Mouse (Mus musculus) limb, embryonic 14.5 days (tissue): ENCODE results near the gene Prex1. TPM values are rescaled to one million over a fixed set of nuclear protein-coding genes. Genes with fewer than 3 reads are reported as not detected.

ENCODE experiments used
- ATAC-seq: fragments of 200-750 bp; cut with Nextera tagmentation; 2 replicates; pipeline ENCODE4 v1.8.0; 2017; ENCODE audit warnings: low read depth, moderate number of reproducible peaks, moderate TSS enrichment; ENCODE audit not compliant: low FRiP score
- DNase-seq: peaks from one replicate; pipeline ENCODE4 v3.0.0-alpha.2; 2015; ENCODE audit warnings: low spot score
- H3K27ac ChIP-seq: fragments of 300-500 bp; sonication (generic); replicated peaks from 2 replicates; pipeline ENCODE4 v1.5.1; 2014; ENCODE audit warnings: low read depth, mild to moderate bottlenecking, low read length, moderate library complexity, mixed read lengths
- H3K27me3 ChIP-seq: fragments of 300-500 bp; sonication (generic); 2 replicates; pipeline ENCODE4 v1.6.1; 2014; ENCODE audit warnings: low read length, mixed read lengths; ENCODE audit not compliant: control insufficient read depth, insufficient read depth
- H3K36me3 ChIP-seq: fragments of 300-500 bp; sonication (generic); 2 replicates; pipeline ENCODE4 v1.6.1; 2014; ENCODE audit warnings: mild to moderate bottlenecking, low read length, moderate library complexity, mixed read lengths; ENCODE audit not compliant: control insufficient read depth, insufficient read depth
- H3K4me1 ChIP-seq: fragments of 300-500 bp; sonication (generic); 2 replicates; pipeline ENCODE4 v1.6.1; 2014; ENCODE audit warnings: antibody characterized with exemption, low read length, mixed read lengths; ENCODE audit not compliant: control insufficient read depth, insufficient read depth
- H3K4me2 ChIP-seq: fragments of 300-500 bp; sonication (generic); replicated peaks from 2 replicates; pipeline ENCODE4 v1.6.1; 2014; ENCODE audit warnings: low read depth, mild to moderate bottlenecking, low read length, moderate library complexity; ENCODE audit not compliant: severe bottlenecking
- H3K4me3 ChIP-seq: fragments of 300-500 bp; sonication (generic); replicated peaks from 2 replicates; pipeline ENCODE4 v1.5.1; 2014; ENCODE audit warnings: low read length
- H3K9ac ChIP-seq: fragments of 300-500 bp; sonication (generic); 2 replicates; pipeline ENCODE4 v1.6.1; 2014; ENCODE audit warnings: mild to moderate bottlenecking, low read depth, low read length, moderate library complexity; ENCODE audit not compliant: severe bottlenecking
- H3K9me3 ChIP-seq: fragments of 300-500 bp; sonication (generic); 2 replicates; pipeline ENCODE4 v1.6.1; 2016; ENCODE audit warnings: low read length; ENCODE audit not compliant: control insufficient read depth
- POLR2A ChIP-seq: fragments of 200-500 bp; IDR thresholded peaks from 2 replicates; pipeline ENCODE4 v1.8.0; 2012; ENCODE audit warnings: inconsistent platforms, mild to moderate bottlenecking, moderate library complexity, borderline replicate concordance; ENCODE audit not compliant: insufficient read depth, insufficient read length; ENCODE audit errors: extremely low read depth
- WGBS: fragments of 180-500 bp; shearing (Covaris S2); extraction: QIAGEN DNeasy Blood & Tissue Kit; methylation state at CpG from one replicate; pipeline ENCODE4 v1.1.7; 2014; 5-methylcytosine and 5-hydroxymethylcytosine counted together
- polyA plus RNA-seq, 2 experiments: library from polyadenylated mRNA; depleted of rRNA in 1 of 2; stranded (reverse) in 1 of 2; unstranded in 1 of 2; fragments of >200 nt; fragmentation: Nextera tagmentation in 1 of 2; extraction: Ambion mirVana in 1 of 2; gene quantifications; 2 replicates each; pipeline versions ENCODE4 v1.2.1 to v1.2.3; 2012 to 2014

Prex1 gene
- polyA plus RNA-seq, 2 experiments = 20.1 to 27.9 TPM

GRCm38 (mm10) chr2:166745849-166746248, 32.2 kb upstream of the Prex1 start:
- TF ChIP-seq POLR2A = no peak
- H3K27me3 ChIP-seq = no peaks in the 10 kb centered on the region
- H3K4me3 ChIP-seq = no peak overlapping the region
- WGBS = 73% methylated on average over 9 of the region's 9 CpGs
- no peaks in the 10 kb centered on the region for H3K36me3 ChIP-seq
- H3K27ac ChIP-seq = no peak overlapping the region
- no peak overlapping the region for H3K9ac ChIP-seq
- H3K4me1 ChIP-seq = no peaks in the 10 kb centered on the region; the same call in 1 of the 2 replicates
- no peak overlapping the region for H3K4me2 ChIP-seq
- no peaks in the 10 kb centered on the region for H3K9me3 ChIP-seq
- no peak for ATAC-seq
- no peak for DNase-seq

- Histone ChIP-seq H3K4me3 (no peak overlapping the region), H3K27ac (no peak overlapping the region), H3K27me3 (no peaks in the 10 kb centered on the region), H3K9ac (no peak overlapping the region), H3K4me2 (no peak overlapping the region), H3K36me3 (no peaks in the 10 kb centered on the region), H3K9me3 (no peaks in the 10 kb centered on the region), H3K4me1 (no peaks in the 10 kb centered on the region; the same call in 1 of the 2 replicates)
- TF ChIP-seq POLR2A = no peak
- 75% methylated on average over 7 of the region's 7 CpGs for WGBS
- ATAC-seq (no peak), DNase-seq (no peak)
Observed at GRCm38 (mm10) chr2:166744433-166744832, 30.8 kb upstream of the Prex1 start.

GRCm38 (mm10) chr2:166743504-166743903, 29.9 kb upstream of the Prex1 start:
- no peaks in the 10 kb centered on the region for H3K9me3 ChIP-seq
- 52% methylated on average over 4 of the region's 4 CpGs for WGBS
- DNase-seq (no peak), ATAC-seq (no peak)
- no peaks in the 10 kb centered on the region for H3K27me3 ChIP-seq
- no peaks in the 10 kb centered on the region for H3K36me3 ChIP-seq
- H3K4me2 ChIP-seq = no peak overlapping the region
- TF ChIP-seq POLR2A = no peak
- no peak overlapping the region for H3K9ac ChIP-seq
- H3K27ac ChIP-seq = no peak overlapping the region
- H3K4me3 ChIP-seq = no peak overlapping the region
- H3K4me1 ChIP-seq = no peaks in the 10 kb centered on the region; the same call in 1 of the 2 replicates

GRCm38 (mm10) chr2:166741445-166741844, 27.8 kb upstream of the Prex1 start:
- Histone ChIP-seq H3K9me3 (no peaks in the 10 kb centered on the region), H3K4me3 (no peak overlapping the region), H3K9ac (no peak overlapping the region), H3K36me3 (no peaks in the 10 kb centered on the region), H3K4me2 (no peak overlapping the region), H3K27me3 (no peaks in the 10 kb centered on the region), H3K4me1 (no peaks in the 10 kb centered on the region; the same call in 1 of the 2 replicates), H3K27ac (no peak overlapping the region)
- ATAC-seq (no peak), DNase-seq (no peak)
- no peak for TF ChIP-seq POLR2A
- 88% methylated on average over 6 of the region's 6 CpGs for WGBS

GRCm38 (mm10) chr2:166740396-166740795, 26.8 kb upstream of the Prex1 start:
- no peak for DNase-seq
- Histone ChIP-seq H3K36me3 (no peaks in the 10 kb centered on the region), H3K27ac (no peak overlapping the region), H3K4me1 (peaks cover 3% of the 10 kb centered on the region; the same call in 1 of the 2 replicates), H3K27me3 (no peaks in the 10 kb centered on the region), H3K9me3 (no peaks in the 10 kb centered on the region), H3K9ac (no peak overlapping the region), H3K4me3 (no peak overlapping the region), H3K4me2 (no peak overlapping the region)
- no peak for TF ChIP-seq POLR2A
- ATAC-seq = no peak
- WGBS = 78% methylated on average over 6 of the region's 6 CpGs

- Histone ChIP-seq H3K36me3 (no peaks in the 10 kb centered on the region), H3K4me2 (no peak overlapping the region), H3K4me3 (no peak overlapping the region), H3K4me1 (0 out of 2 replicates have a peak, but pooled peaks cover 5% of the 10 kb centered on the region), H3K9ac (no peak overlapping the region), H3K27ac (no peak overlapping the region), H3K27me3 (no peaks in the 10 kb centered on the region), H3K9me3 (no peaks in the 10 kb centered on the region)
- no peak for ATAC-seq
- no peak for TF ChIP-seq POLR2A
- DNase-seq = no peak
- WGBS = 58% methylated on average over 7 of the region's 7 CpGs
Observed at GRCm38 (mm10) chr2:166737307-166737706, 23.7 kb upstream of the Prex1 start.
